Mouse (Mus musculus) liver, postnatal 0 days (tissue): ENCODE data around the gene Lhx3.

Experiments used
- CTCF ChIP-seq: sonication (generic); IDR thresholded peaks from 2 replicates; pipeline ENCODE4 v1.5.1; 2016; ENCODE audit warnings: antibody characterized with exemption, low read depth
- EP300 ChIP-seq: IDR thresholded peaks from 2 replicates; pipeline ENCODE4 v1.6.1; 2016; ENCODE audit warnings: antibody characterized with exemption, low read depth, mild to moderate bottlenecking

DNA sequence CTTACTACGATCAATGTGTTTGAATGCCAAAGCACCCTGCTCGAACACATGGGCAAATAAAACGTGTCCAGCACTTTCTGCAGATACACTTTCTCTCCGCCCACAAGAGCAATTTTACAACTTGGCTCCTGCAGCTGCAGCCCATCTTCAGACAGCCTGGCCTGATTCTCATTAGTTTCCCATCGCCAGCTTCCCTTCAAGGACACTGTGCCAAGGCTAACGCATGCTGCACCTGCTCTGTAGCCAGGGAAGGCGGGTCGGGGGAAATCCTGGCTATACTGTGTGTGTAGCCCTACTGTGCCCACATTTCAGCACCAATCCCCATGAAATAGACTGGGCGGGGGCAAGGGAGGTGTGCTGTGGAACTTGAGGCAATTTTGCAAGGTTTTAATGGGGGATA is 32.2 kb upstream of the Lhx3 start:
- TF ChIP-seq EP300 (no peak), CTCF (no peak)
